Mouse (Mus musculus): ENCODE results near the gene Prf1. TPM values are rescaled to one million over a fixed set of nuclear protein-coding genes. Genes with fewer than 3 reads are reported as not detected.

The Prf1 gene
- polyA plus RNA-seq, 1 experiment = not detected

GRCm38 (mm10) chr10:61272631-61273030, 25.0 kb upstream of the Prf1 start:
- Histone ChIP-seq H3K4me3 (ENCODE audit: insufficient read depth, poor library complexity, severe bottlenecking) (peak overlapping the region; percentile 56), H3K27me3 (ENCODE audit: control insufficient read depth, insufficient read depth, insufficient read length) (no peaks in the 10 kb centered on the region), H3ac (ENCODE audit: control insufficient read depth, insufficient read length, low read depth) (peak overlapping the region; percentile 98), H3K79me2 (ENCODE audit: control insufficient read depth, insufficient read depth) (peaks cover 17% of the 10 kb centered on the region), H3K79me3 (ENCODE audit: low read depth) (peaks cover 5% of the 10 kb centered on the region), H3K36me3 (ENCODE audit: control insufficient read depth, insufficient read depth) (peaks cover 31% of the 10 kb centered on the region)
- no peak for TF ChIP-seq CTCF (IDR thresholded peaks at IDR 0.05; ENCODE audit: control insufficient read depth, insufficient read depth, insufficient read length)

- H3K27me3 ChIP-seq (ENCODE audit: control insufficient read depth, insufficient read depth, insufficient read length) = no peaks in the 10 kb centered on the region
Observed at GRCm38 (mm10) chr10:61273081-61273843, 24.4 kb upstream of the Prf1 start, which contains the start of gene Adamts14. Gene Adamts14 (minus strand): TSS chr10:61273438.

DNA sequence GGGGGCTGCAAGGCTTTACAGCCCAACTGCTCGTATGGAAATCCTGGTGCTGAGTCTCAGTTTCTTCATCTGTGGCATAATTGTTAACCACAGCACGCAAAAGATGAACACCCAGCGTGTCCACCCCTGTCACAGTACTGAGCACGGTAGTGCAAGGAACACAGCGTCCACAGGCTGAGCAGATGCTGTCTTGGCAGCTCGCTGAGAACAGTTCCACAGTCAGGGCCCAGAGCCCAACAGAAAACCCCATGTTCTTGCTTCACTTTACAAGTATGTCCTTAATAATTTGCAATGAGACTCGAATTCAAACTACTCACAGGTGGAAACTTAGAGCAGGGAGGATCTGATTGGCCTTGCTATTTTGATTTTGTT, 23.8 kb upstream of the Prf1 start:
- H3ac ChIP-seq (ENCODE audit: control insufficient read depth, insufficient read length, low read depth) = peak overlapping the region; percentile 54

More at GRCm38 (mm10) chr10:61273081-61273843, 24.4 kb upstream of the Prf1 start, which contains the start of gene Adamts14:
- H3K36me3 ChIP-seq (ENCODE audit: control insufficient read depth, insufficient read depth) = peaks cover 26% of the 10 kb centered on the region
- H3ac ChIP-seq (ENCODE audit: control insufficient read depth, insufficient read length, low read depth) = peak within 1 kb of the TSS; percentile 98
- no peak for TF ChIP-seq MYOD1 (IDR thresholded peaks at IDR 0.05; ENCODE audit: control insufficient read depth, insufficient read length, low read depth)
- no peak for TF ChIP-seq FOSL1 (IDR thresholded peaks at IDR 0.05; ENCODE audit: insufficient read depth, low read length, poor library complexity, severe bottlenecking)
- no peak for TF ChIP-seq MYOG (IDR thresholded peaks at IDR 0.05; ENCODE audit: control insufficient read depth, extremely low read depth, insufficient read length)
- no peak for TF ChIP-seq CTCF (IDR thresholded peaks at IDR 0.05; ENCODE audit: control insufficient read depth, insufficient read depth, insufficient read length)
- TF ChIP-seq MAX (IDR thresholded peaks at IDR 0.05) = no peak
- TF ChIP-seq CEBPB (IDR thresholded peaks at IDR 0.05; ENCODE audit: low read depth) = no peak
- no peak for TF ChIP-seq USF1 (IDR thresholded peaks at IDR 0.05; ENCODE audit: low read depth)
- peaks cover 17% of the 10 kb centered on the region for H3K79me2 ChIP-seq (ENCODE audit: control insufficient read depth, insufficient read depth)
- peak within 1 kb of the TSS; percentile 56 for H3K4me3 ChIP-seq (ENCODE audit: insufficient read depth, poor library complexity, severe bottlenecking)
- H3K79me3 ChIP-seq (ENCODE audit: low read depth) = peaks cover 5% of the 10 kb centered on the region

DNA sequence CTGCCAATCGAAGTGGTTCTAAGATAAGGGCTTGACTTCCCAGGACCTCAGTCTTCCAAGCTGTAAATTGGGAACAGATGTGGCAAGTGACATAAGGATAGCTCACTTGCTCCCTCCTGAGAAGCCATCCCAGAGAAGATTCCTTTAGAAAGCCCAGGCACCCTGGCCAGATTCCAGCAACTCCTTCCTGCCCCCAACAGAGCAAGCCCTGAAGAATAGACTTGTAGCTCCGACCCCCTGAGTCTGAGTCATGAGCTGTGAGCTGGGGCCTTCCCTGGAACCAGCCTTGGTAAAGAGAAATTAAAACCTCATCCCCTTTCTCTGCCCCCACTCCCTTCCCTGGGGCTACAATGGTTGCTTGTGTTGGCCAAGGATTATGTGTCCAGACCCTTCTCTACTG, 23.1 kb upstream of the Prf1 start:
- H3K4me3 ChIP-seq (ENCODE audit: insufficient read depth, poor library complexity, severe bottlenecking) = no peak overlapping the region
- no peak overlapping the region for H3ac ChIP-seq (ENCODE audit: control insufficient read depth, insufficient read length, low read depth)
- peaks cover 15% of the 10 kb centered on the region for H3K36me3 ChIP-seq (ENCODE audit: control insufficient read depth, insufficient read depth)
- H3K79me2 ChIP-seq (ENCODE audit: control insufficient read depth, insufficient read depth) = peaks cover 17% of the 10 kb centered on the region
- H3K27me3 ChIP-seq (ENCODE audit: control insufficient read depth, insufficient read depth, insufficient read length) = no peaks in the 10 kb centered on the region
- peaks cover 5% of the 10 kb centered on the region for H3K79me3 ChIP-seq (ENCODE audit: low read depth)
- TF ChIP-seq FOSL1 (IDR thresholded peaks at IDR 0.05; ENCODE audit: insufficient read depth, low read length, poor library complexity, severe bottlenecking) = no peak
- no peak for TF ChIP-seq MYOD1 (IDR thresholded peaks at IDR 0.05; ENCODE audit: control insufficient read depth, insufficient read length, low read depth)

More for the DNA sequence above, 23.8 kb upstream of the Prf1 start:
- Histone ChIP-seq H3K79me3 (ENCODE audit: low read depth) (peaks cover 5% of the 10 kb centered on the region), H3K27me3 (ENCODE audit: control insufficient read depth, insufficient read depth, insufficient read length) (no peaks in the 10 kb centered on the region), H3K36me3 (ENCODE audit: control insufficient read depth, insufficient read depth) (peaks cover 20% of the 10 kb centered on the region), H3K79me2 (ENCODE audit: control insufficient read depth, insufficient read depth) (peaks cover 17% of the 10 kb centered on the region), H3K4me3 (ENCODE audit: insufficient read depth, poor library complexity, severe bottlenecking) (peak overlapping the region; percentile 56)
- TF ChIP-seq USF1 (IDR thresholded peaks at IDR 0.05; ENCODE audit: low read depth) (no peak), MYOG (IDR thresholded peaks at IDR 0.05; ENCODE audit: control insufficient read depth, extremely low read depth, insufficient read length) (no peak), FOSL1 (IDR thresholded peaks at IDR 0.05; ENCODE audit: insufficient read depth, low read length, poor library complexity, severe bottlenecking) (no peak), CTCF (IDR thresholded peaks at IDR 0.05; ENCODE audit: control insufficient read depth, insufficient read depth, insufficient read length) (no peak), MYOD1 (IDR thresholded peaks at IDR 0.05; ENCODE audit: control insufficient read depth, insufficient read length, low read depth) (no peak), CEBPB (IDR thresholded peaks at IDR 0.05; ENCODE audit: low read depth) (no peak), MAX (IDR thresholded peaks at IDR 0.05) (no peak)

GRCm38 (mm10) chr10:61275669-61276110, 21.9 kb upstream of the Prf1 start:
- Histone ChIP-seq H3K36me3 (ENCODE audit: control insufficient read depth, insufficient read depth) (peaks cover 3% of the 10 kb centered on the region), H3K27me3 (ENCODE audit: control insufficient read depth, insufficient read depth, insufficient read length) (no peaks in the 10 kb centered on the region), H3K4me3 (ENCODE audit: insufficient read depth, poor library complexity, severe bottlenecking) (no peak overlapping the region), H3K79me3 (ENCODE audit: low read depth) (peaks cover 2% of the 10 kb centered on the region), H3ac (ENCODE audit: control insufficient read depth, insufficient read length, low read depth) (no peak overlapping the region), H3K79me2 (ENCODE audit: control insufficient read depth, insufficient read depth) (peaks cover 7% of the 10 kb centered on the region)
- TF ChIP-seq MYOG (IDR thresholded peaks at IDR 0.05; ENCODE audit: control insufficient read depth, extremely low read depth, insufficient read length) (no peak), FOSL1 (IDR thresholded peaks at IDR 0.05; ENCODE audit: insufficient read depth, low read length, poor library complexity, severe bottlenecking) (no peak), MAX (IDR thresholded peaks at IDR 0.05) (peak; percentile 89), MYOD1 (IDR thresholded peaks at IDR 0.05; ENCODE audit: control insufficient read depth, insufficient read length, low read depth) (peak; percentile 52), CEBPB (IDR thresholded peaks at IDR 0.05; ENCODE audit: low read depth) (no peak), CTCF (IDR thresholded peaks at IDR 0.05; ENCODE audit: control insufficient read depth, insufficient read depth, insufficient read length) (peak; percentile 66), USF1 (IDR thresholded peaks at IDR 0.05; ENCODE audit: low read depth) (no peak)

DNA sequence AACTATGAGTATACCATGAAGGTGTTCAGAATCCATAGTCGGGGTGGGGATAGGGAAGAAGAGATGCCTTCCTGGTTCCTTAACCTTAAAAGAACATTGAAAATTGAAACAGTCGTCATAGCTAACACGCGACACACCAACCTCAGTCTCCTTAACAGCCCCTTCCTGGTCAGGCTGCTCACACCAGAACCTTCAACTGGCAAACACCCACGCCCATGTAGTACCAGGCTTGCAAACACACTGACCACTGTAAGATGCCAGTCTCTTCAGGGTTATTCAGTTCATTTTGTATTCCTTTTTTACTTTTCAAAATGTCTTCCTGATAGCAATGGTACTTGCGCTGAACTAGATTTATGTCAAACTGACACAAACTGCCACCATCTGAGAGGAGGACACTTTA, 20.6 kb upstream of the Prf1 start:
- no peaks in the 10 kb centered on the region for H3K79me3 ChIP-seq (ENCODE audit: low read depth)
- no peaks in the 10 kb centered on the region for H3K36me3 ChIP-seq (ENCODE audit: control insufficient read depth, insufficient read depth)
- H3K27me3 ChIP-seq (ENCODE audit: control insufficient read depth, insufficient read depth, insufficient read length) = no peaks in the 10 kb centered on the region
- no peak overlapping the region for H3K4me3 ChIP-seq (ENCODE audit: insufficient read depth, poor library complexity, severe bottlenecking)
- no peak overlapping the region for H3ac ChIP-seq (ENCODE audit: control insufficient read depth, insufficient read length, low read depth)
- TF ChIP-seq FOSL1 (IDR thresholded peaks at IDR 0.05; ENCODE audit: insufficient read depth, low read length, poor library complexity, severe bottlenecking) (no peak), CEBPB (IDR thresholded peaks at IDR 0.05; ENCODE audit: low read depth) (no peak), CTCF (IDR thresholded peaks at IDR 0.05; ENCODE audit: control insufficient read depth, insufficient read depth, insufficient read length) (no peak), MYOG (IDR thresholded peaks at IDR 0.05; ENCODE audit: control insufficient read depth, extremely low read depth, insufficient read length) (no peak), MYOD1 (IDR thresholded peaks at IDR 0.05; ENCODE audit: control insufficient read depth, insufficient read length, low read depth) (no peak)
- H3K79me2 ChIP-seq (ENCODE audit: control insufficient read depth, insufficient read depth) = no peaks in the 10 kb centered on the region
